Mouse (Mus musculus): ENCODE measurements around the gene Banp. TPM values are rescaled to one million over a fixed set of nuclear protein-coding genes. Genes with fewer than 3 reads are reported as not detected.

The Banp gene
- total RNA-seq, 2 experiments from 2014 or later = 27.4 to 38.5 TPM

GRCm38 (mm10) chr8:121922101-121922500 is 27.4 kb upstream of the Banp start:
- DNase-seq (ENCODE audit: low spot score in 2 of 2) = no peak
- intact Hi-C loops (cut with DNase I) = no loop called here

GRCm38 (mm10) chr8:121924681-121925080 is 24.9 kb upstream of the Banp start:
- no peak for DNase-seq (ENCODE audit: low spot score in 2 of 2)
- intact Hi-C loops (cut with DNase I) = no loop called here

- peak; percentile 83 to 90 for DNase-seq (ENCODE audit: low spot score in 2 of 2)
- intact Hi-C loops (cut with DNase I) = no loop called here
Observed at GRCm38 (mm10) chr8:121925624-121926023, 23.9 kb upstream of the Banp start.

- intact Hi-C loops (cut with DNase I) = no loop called here
- DNase-seq (ENCODE audit: low spot score in 2 of 2) = no peak
Observed at GRCm38 (mm10) chr8:121926266-121926665, 23.3 kb upstream of the Banp start.

- intact Hi-C loops (cut with DNase I) = no loop called here
Observed at GRCm38 (mm10) chr8:121927316-121927715, 22.2 kb upstream of the Banp start.

GRCm38 (mm10) chr8:121930047-121930446 is 19.5 kb upstream of the Banp start:
- intact Hi-C loops (cut with DNase I) = no loop called here
- DNase-seq (ENCODE audit: low spot score in 2 of 2) = no peak

More at GRCm38 (mm10) chr8:121927316-121927715, 22.2 kb upstream of the Banp start:
- DNase-seq (ENCODE audit: low spot score in 2 of 2) = peak; percentile 59 to 68

GRCm38 (mm10) chr8:121931571-121931970 is 18.0 kb upstream of the Banp start:
- intact Hi-C loops (cut with DNase I) = no loop called here

GRCm38 (mm10) chr8:121932026-121932667 is 17.4 kb upstream of the Banp start:
- intact Hi-C loops (cut with DNase I) = no loop called here
- no peak for DNase-seq (ENCODE audit: low spot score in 2 of 2)

More at GRCm38 (mm10) chr8:121931571-121931970, 18.0 kb upstream of the Banp start:
- DNase-seq (ENCODE audit: low spot score in 2 of 2) = no peak

- intact Hi-C loops (cut with DNase I) = no loop called here
Observed at GRCm38 (mm10) chr8:121932668-121933520, 16.7 kb upstream of the Banp start.

GRCm38 (mm10) chr8:121934506-121934905 is 15.0 kb upstream of the Banp start:
- DNase-seq (ENCODE audit: low spot score in 2 of 2) = no peak
- intact Hi-C loops (cut with DNase I) = no loop called here

More at GRCm38 (mm10) chr8:121932668-121933520, 16.7 kb upstream of the Banp start:
- DNase-seq (ENCODE audit: low spot score in 2 of 2) = no peak

- no peak for DNase-seq (ENCODE audit: low spot score in 2 of 2)
- intact Hi-C loops (cut with DNase I) = no loop called here
Observed at GRCm38 (mm10) chr8:121934923-121935322, 14.6 kb upstream of the Banp start.

GRCm38 (mm10) chr8:121935341-121936294 is 13.9 kb upstream of the Banp start:
- intact Hi-C loops (cut with DNase I) = no loop called here
- DNase-seq (ENCODE audit: low spot score in 2 of 2) = peak; percentile 79 to 85

GRCm38 (mm10) chr8:121936391-121936790 is 13.2 kb upstream of the Banp start:
- no peak for DNase-seq (ENCODE audit: low spot score in 2 of 2)
- intact Hi-C loops (cut with DNase I) = no loop called here

GRCm38 (mm10) chr8:121938732-121939131 is 10.8 kb upstream of the Banp start:
- DNase-seq (ENCODE audit: low spot score in 2 of 2) = no peak
- intact Hi-C loops (cut with DNase I) = no loop called here

- DNase-seq (ENCODE audit: low spot score in 2 of 2) = no peak
- intact Hi-C loops (cut with DNase I) = no loop called here
Observed at GRCm38 (mm10) chr8:121943057-121943540, 6.5 kb upstream of the Banp start.

GRCm38 (mm10) chr8:121943716-121944115 is 5.8 kb upstream of the Banp start:
- intact Hi-C loops (cut with DNase I) = no loop called here
- no peak for DNase-seq (ENCODE audit: low spot score in 2 of 2)

- intact Hi-C loops (cut with DNase I) = no loop called here
- no peak for DNase-seq (ENCODE audit: low spot score in 2 of 2)
Observed at GRCm38 (mm10) chr8:121944831-121945230, 4.7 kb upstream of the Banp start, which contains the start of gene Car5a. TSS of gene Car5a (minus strand) at chr8:121944904.

- no peak for DNase-seq (ENCODE audit: low spot score in 2 of 2)
- intact Hi-C loops (cut with DNase I) = no loop called here
Observed at GRCm38 (mm10) chr8:121946351-121946750, 3.2 kb upstream of the Banp start.

GRCm38 (mm10) chr8:121947047-121947752 is 2.4 kb upstream of the Banp start:
- intact Hi-C loops (cut with DNase I) = no loop called here
- no peak for DNase-seq (ENCODE audit: low spot score in 2 of 2)

Measured in left cerebral cortex, postnatal 14 days (tissue).